Mouse (Mus musculus) kidney, adult 9 months (tissue): Measurements from ENCODE around the gene Tomm70a.

Experiments
- DNase-seq: peaks from one replicate; pipeline ENCODE4 v3.0.0; 2022

The Tomm70a gene

DNA sequence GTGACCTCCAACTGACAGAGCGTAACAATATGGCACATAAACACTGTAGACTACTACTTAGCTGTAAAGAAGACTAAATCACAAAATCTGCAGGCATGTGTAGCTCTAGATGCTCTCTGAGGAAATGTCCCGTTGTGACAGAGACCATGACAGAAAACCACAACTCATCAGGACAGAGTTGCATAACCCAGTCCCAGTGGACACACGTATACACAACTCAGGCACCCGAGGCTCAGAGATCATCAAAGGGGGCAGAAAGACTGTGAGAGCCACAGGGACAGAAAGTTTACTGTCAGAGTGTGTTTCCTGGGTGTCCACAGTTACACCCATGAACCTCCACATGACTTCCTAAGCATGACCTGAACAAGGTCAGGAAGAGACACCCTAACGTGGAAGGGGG is 75.1 kb downstream of the Tomm70a start:
- no peak for DNase-seq

DNA sequence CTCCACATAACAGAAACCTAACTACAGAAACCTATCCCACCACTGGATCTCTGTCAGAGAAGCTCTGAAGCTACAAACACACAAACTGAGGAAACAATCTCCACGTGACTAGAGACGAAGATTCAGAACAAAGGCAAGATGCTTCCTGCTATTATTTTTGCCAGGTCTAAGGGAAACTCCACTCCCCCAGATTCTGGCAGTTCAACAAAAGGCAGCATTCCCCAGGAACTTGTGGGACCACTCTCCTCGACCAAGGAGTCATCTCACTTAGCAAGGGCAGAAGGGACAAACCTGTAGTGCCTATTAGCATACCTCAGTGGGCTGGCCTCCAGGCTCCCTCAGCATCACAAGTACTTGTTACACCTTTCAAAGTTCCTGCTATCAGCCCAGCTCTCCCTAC is 75.8 kb downstream of the Tomm70a start:
- DNase-seq: no peak
